Comparison of ENCODE assay signal across 9 mouse cellular contexts in the genomic region with DNA sequence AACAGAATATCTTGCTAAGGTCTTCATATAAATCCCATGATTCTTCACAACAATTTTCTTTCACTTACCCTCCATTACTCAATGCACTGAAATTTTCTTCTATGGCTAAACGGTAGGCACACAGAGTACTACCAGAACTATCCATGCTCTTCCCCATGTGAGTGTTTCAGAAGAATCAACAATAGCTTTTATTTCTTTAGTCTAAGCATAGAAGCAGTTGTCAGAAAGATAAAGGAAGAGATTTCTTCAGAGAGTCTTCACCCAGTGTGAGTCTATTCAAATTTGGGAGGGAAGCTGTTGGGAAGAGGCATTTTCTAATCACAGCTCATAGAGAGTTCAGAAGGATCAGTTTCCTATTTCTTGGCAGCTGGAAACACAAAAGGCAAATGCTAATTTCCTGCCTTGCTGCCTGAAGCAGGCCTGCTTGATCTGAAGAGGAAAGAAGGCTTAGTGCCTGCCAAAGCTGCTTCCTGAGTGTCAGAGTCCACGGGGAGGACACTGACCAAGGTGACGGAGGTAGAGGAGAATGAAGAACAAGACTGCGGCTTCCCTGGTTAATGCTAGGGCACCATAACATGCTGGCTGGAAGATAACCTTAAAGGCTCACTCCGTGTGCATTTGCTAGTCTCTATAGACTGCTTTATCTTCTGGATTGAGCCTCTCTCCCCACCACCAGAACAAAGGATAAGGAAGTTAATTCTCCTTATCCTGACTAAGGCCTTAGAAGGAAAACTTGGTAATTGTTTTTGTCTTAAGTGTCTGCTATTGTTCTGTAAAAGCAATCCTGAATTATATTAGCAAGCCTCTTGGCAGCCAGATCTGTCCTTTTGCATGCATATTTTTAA.
DNase-seq lines count a peak whose midpoint lies in the region; ATAC-seq and TF ChIP-seq lines count a peak whose summit lies in the region.
"Had no signal": no experiment of that assay in that cellular context is flagged by ENCODE, and none has a peak within 500 bp of the region (broad histone marks: within the 10 kb centered on the region; RNA-seq: fewer than 3 reads in every experiment).

No protein-coding gene starts in this region.

- H3K4me2 ChIP-seq in embryonic facial prominence, embryonic 11.5 days (ENCODE audit: low read depth, low read length): no peak overlapping the region
- no peak overlapping the region for H3K4me2 ChIP-seq in hindbrain, embryonic 12.5 days (replicated peaks)
- H3K4me2 ChIP-seq in liver, postnatal 0 days (ENCODE audit: low read depth, low read length): no peak overlapping the region

- H3K4me1 ChIP-seq in embryonic facial prominence, embryonic 11.5 days (ENCODE audit: control insufficient read depth, insufficient read depth, low read length): no peaks in the 10 kb centered on the region
- peaks cover 13% of the 10 kb centered on the region for H3K4me1 ChIP-seq in hindbrain, embryonic 12.5 days
- no peaks in the 10 kb centered on the region for H3K4me1 ChIP-seq in liver, postnatal 0 days (ENCODE audit: insufficient read depth)

- WGBS in embryonic facial prominence, embryonic 11.5 days: 20% methylated on average over 5 of the region's 5 CpGs
- WGBS in hindbrain, embryonic 12.5 days: 9% methylated on average over 5 of the region's 5 CpGs
- 22% methylated on average over 5 of the region's 5 CpGs for WGBS in liver, postnatal 0 days (ENCODE audit: insufficient replicate concordance)

- no peak overlapping the region for H3K9ac ChIP-seq in embryonic facial prominence, embryonic 11.5 days (replicated peaks; ENCODE audit: low read length)
- H3K9ac ChIP-seq in hindbrain, embryonic 12.5 days: no peak overlapping the region
- no peak overlapping the region for H3K9ac ChIP-seq in liver, postnatal 0 days (replicated peaks)

- H3K27me3 ChIP-seq in embryonic facial prominence, embryonic 11.5 days (ENCODE audit: control insufficient read depth, insufficient read depth, low read length): no peaks in the 10 kb centered on the region
- no peaks in the 10 kb centered on the region for H3K27me3 ChIP-seq in hindbrain, embryonic 12.5 days
- H3K27me3 ChIP-seq in liver, postnatal 0 days (ENCODE audit: insufficient read depth, low read length): no peaks in the 10 kb centered on the region
- H3K27me3 ChIP-seq: CH12.LX had no signal

- no peak overlapping the region for H3K4me3 ChIP-seq in embryonic facial prominence, embryonic 11.5 days (ENCODE audit: low read depth, low read length)
- no peak overlapping the region for H3K4me3 ChIP-seq in hindbrain, embryonic 12.5 days
- H3K4me3 ChIP-seq in liver, postnatal 0 days (ENCODE audit: low read depth, low read length): no peak overlapping the region

- H3K36me3 ChIP-seq in embryonic facial prominence, embryonic 11.5 days (replicated peaks; ENCODE audit: control insufficient read depth, insufficient read depth, low read depth, low read length): no peaks in the 10 kb centered on the region
- H3K36me3 ChIP-seq in hindbrain, embryonic 12.5 days: no peaks in the 10 kb centered on the region
- no peaks in the 10 kb centered on the region for H3K36me3 ChIP-seq in liver, postnatal 0 days (replicated peaks; ENCODE audit: insufficient read depth, low read length)

- DNase-seq in heart, adult 18-20 months: peak; percentile 7 to 25
- DNase-seq in heart, postnatal 25 days (ENCODE audit: low spot score): no peak
- DNase-seq in embryonic facial prominence, embryonic 11.5 days (ENCODE audit: low spot score): peak; percentile 28
- no peak for DNase-seq in spleen, postnatal 4 days (ENCODE audit: low spot score in 2 of 2)
- DNase-seq in thymus, adult 18-20 months: no peak
- DNase-seq in liver, postnatal 0 days: no peak

- no peak for TF ChIP-seq EP300 in liver, postnatal 0 days (IDR thresholded peaks at IDR 0.05; ENCODE audit: low read depth)

- no peaks in the 10 kb centered on the region for H3K9me3 ChIP-seq in embryonic facial prominence, embryonic 11.5 days (replicated peaks; ENCODE audit: control insufficient read depth, low read length)
- H3K9me3 ChIP-seq in hindbrain, embryonic 12.5 days (replicated peaks): no peaks in the 10 kb centered on the region
- no peaks in the 10 kb centered on the region for H3K9me3 ChIP-seq in liver, postnatal 0 days (ENCODE audit: low read length)

- no peak overlapping the region for H3K27ac ChIP-seq in embryonic facial prominence, embryonic 11.5 days (replicated peaks; ENCODE audit: low read depth, low read length)
- H3K27ac ChIP-seq in hindbrain, embryonic 12.5 days: peak overlapping the region; percentile 40; the same call in 1 of the 2 replicates
- H3K27ac ChIP-seq in liver, postnatal 0 days (ENCODE audit: low read depth): no peak overlapping the region

- TF ChIP-seq CTCF in liver, postnatal 0 days (IDR thresholded peaks at IDR 0.05; ENCODE audit: low read depth): no peak

- no peak for ATAC-seq in embryonic facial prominence, embryonic 11.5 days (replicated peaks; ENCODE audit: insufficient number of reproducible peaks, low FRiP score, low TSS enrichment, low read depth)
- peak; percentile 35; the same call in 1 of the 2 replicates for ATAC-seq in hindbrain, embryonic 12.5 days (ENCODE audit: low FRiP score)
- 0 out of 2 replicates have a peak, but pooled peaks have one; percentile 41 for ATAC-seq in megakaryocyte progenitor cell, adult 5-6 weeks (replicated peaks; ENCODE audit: poor library complexity)
- no peak for ATAC-seq in liver, postnatal 0 days

- intact Hi-C loops in heart, postnatal 25 days (cut with DNase I): no loop called here

Comparison
In these comparisons a context has a peak if more than half of its experiments do, and no peak if none do; other contexts are left out.
1. DNase-seq: peak in heart, adult 18-20 months (2 of 2) and embryonic facial prominence, embryonic 11.5 days (single experiment); none in heart, postnatal 25 days (single experiment), spleen, postnatal 4 days (0 of 2), thymus, adult 18-20 months (0 of 2) and liver, postnatal 0 days (single experiment).
2. ATAC-seq: peak in hindbrain, embryonic 12.5 days (single experiment) and megakaryocyte progenitor cell, adult 5-6 weeks (single experiment); none in embryonic facial prominence, embryonic 11.5 days (single experiment) and liver, postnatal 0 days (single experiment).